Mouse (Mus musculus): Measurements from ENCODE around the gene Stpg1.

Gene Stpg1

GRCm38 (mm10) chr4:135548521-135549077, 54.0 kb downstream of the Stpg1 start:
- in situ Hi-C loops (cut with MboI) = no loop called here

DNA sequence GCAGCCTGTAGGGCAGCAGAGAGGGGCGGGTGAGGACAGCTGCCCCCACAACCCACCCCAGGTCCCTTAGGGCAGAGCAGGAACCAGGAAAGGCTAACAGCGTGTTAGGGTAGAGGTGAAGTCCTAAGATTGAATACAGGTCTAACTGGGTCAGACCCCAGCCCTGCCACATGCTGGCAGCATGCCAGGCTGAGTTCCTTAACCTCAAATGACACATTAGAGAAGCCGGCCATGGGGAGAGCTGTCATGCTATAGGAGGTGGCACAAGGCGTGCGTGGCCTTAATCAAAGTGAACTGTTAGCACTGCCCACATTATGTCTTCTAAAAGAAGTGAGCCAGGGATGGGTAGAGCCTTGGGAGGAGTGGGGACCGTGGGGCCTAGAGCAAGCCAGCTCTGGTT, 54.7 kb downstream of the Stpg1 start:
- in situ Hi-C loops (cut with MboI) = no loop called here

GRCm38 (mm10) chr4:135563794-135564193, 69.2 kb downstream of the Stpg1 start:
- in situ Hi-C loops (cut with MboI) = no loop called here

DNA sequence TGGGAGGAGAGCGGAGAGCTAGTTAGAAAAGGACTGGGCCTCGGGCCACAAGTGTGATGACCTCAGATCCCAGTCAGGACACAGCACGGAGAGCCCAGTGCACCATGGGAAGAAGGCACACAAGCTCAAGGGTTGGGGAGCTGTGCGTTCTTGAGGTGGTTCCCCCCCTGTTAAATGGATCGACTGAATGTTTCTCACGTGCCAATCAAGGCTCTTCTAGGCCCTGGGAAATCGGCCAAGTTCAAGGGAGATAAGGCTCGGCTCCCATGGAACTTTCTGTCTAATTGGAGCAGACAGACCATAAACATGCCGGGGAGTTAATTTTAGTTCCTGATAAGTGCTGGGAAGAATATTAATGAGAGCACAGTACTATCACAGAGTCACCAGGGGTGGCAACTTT, 70.8 kb downstream of the Stpg1 start:
- in situ Hi-C loops (cut with MboI) = no loop called here

DNA sequence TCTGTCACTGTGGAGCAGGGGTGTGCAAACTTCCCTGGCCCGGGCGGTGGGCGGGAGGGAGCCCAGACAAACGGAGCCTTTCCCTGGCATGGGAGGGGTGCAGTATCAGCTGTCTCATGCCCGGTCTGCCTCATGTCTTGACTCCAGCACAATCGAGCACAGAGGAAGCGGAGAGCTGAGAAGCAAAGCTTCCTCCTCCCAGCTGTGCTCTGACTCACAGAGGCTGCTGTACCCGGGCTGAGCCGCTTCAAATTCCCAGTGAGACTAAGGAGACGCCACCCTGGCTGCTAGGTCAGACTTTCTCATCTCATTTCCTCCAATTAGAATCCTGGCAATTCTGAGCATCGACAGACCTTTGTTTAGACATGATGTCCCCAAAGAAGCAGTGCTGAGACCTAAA, 72.5 kb downstream of the Stpg1 start:
- in situ Hi-C loops (cut with MboI) = no loop called here

GRCm38 (mm10) chr4:135567484-135567883, 72.9 kb downstream of the Stpg1 start:
- in situ Hi-C loops (cut with MboI) = no loop called here

GRCm38 (mm10) chr4:135569201-135569600, 74.6 kb downstream of the Stpg1 start:
- in situ Hi-C loops (cut with MboI) = no loop called here

- in situ Hi-C loops (cut with MboI) = no loop called here
These were observed 75.8 kb downstream of the Stpg1 start for GRCm38 (mm10) chr4:135570152-135571036.

DNA sequence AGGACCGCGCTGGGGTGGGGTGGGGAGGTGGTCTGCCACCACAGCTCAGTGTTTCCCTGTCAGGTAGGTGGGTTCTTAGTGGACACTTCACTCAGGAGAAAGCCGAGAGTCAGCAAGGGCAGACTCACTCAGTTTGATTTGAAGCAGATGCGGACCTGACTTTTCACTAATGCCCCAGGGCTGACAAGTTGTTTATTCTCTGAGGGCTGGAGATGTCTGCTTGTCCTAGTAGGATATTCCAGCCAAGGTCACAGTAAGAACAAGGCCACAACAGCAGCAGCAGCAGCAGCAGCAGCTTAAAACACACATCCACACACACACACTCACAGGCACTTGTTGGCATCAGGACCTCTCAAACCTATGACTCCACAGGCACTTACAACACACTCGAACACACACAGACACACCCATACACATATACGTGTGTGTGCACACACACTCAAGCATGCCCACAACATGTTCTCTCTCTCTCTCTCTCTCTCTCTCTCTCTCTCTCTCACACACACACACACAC, 76.5 kb downstream of the Stpg1 start:
- in situ Hi-C loops (cut with MboI) = no loop called here

DNA sequence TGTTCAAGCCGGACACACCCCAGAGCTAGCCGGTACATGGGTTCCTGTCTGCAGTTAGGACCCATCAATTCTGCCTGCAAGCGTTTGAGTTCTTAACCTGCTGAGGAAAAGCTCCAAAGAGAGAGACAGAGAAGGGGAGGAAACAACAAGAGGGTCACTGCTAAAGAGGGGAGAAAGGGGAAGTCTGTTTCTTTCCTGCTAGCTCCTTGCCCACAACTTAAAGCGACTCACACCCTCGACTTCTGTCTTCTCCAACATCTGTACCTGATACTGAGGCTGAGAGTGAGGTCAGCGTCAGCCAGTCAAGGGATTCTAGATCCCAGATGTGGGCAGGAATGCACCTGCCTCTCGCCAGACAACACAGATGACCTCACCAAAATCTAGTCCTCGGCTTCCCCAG, 77.7 kb downstream of the Stpg1 start:
- in situ Hi-C loops (cut with MboI) = no loop called here

DNA sequence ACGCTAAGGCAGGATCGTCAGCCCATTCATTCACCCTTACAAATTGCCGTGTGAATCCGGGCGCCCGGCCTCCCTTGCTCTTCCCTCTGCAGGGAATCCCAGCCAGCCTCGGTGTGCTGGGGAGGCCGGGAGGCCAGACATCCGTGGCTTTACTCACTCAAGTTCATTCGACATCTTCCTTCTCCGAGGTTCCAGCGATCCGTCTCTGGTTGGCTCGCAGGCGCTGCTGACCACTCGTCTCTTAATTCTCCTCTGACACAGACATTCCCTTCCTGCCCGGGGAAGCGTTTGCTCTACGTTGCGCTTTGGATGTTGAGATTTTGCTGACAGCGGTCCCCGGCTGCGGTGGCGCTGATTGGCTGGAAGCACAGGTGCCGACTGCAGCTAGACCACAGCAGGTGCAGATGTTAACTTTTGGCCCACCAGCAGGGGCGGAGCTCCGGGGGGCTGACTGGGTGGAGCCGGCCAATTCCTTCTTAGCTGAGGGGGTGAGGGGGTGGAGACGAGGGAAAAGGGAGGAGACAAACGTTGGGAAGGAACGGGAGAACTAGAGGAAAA, 78.7 kb downstream of the Stpg1 start, which contains the start of gene Grhl3:
TSS of gene Grhl3 (minus strand) at position 380 of the 558 bp plus-strand sequence.
- in situ Hi-C loops (cut with MboI) = no loop called here

DNA sequence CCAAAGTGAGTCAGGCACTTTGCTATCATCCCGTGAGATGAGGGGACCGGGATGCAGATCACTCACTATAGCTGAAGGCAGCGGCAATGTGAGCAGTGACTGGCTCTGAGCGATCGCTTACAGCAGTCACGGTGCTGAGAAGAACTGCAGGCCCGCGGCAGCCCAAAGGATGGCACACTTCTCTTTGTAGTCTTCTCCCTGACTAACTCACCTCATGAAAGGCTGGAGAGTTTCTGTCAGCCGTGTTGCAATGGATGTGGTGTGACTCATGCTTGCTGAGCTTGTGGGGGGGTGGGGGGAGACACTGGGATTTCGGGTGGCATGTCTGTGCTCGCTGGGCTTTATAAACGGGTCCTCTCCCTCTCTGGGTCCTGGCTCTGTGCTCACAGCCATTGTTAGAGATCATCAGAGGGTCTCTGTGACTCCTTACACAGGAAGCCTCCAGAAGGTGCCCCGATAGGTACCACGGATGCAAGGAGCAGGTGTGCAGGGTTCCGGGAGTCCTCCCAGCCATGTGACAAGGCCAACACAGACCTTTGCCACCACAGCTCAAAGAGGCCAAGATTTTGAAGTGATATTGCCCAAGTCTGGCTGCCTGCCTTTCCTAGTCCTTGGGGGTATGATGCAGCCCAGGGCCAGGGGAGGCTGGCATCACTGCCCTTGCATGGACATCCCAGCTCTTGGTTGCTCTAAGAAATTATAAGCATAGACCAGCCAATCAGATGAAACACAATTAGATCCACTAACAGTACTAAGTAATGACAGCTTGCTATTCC, 81.0 kb downstream of the Stpg1 start:
- in situ Hi-C loops (cut with MboI) = no loop called here

GRCm38 (mm10) chr4:135578490-135578889, 83.9 kb downstream of the Stpg1 start:
- in situ Hi-C loops (cut with MboI) = no loop called here

GRCm38 (mm10) chr4:135579695-135580094, 85.1 kb downstream of the Stpg1 start:
- in situ Hi-C loops (cut with MboI) = no loop called here

DNA sequence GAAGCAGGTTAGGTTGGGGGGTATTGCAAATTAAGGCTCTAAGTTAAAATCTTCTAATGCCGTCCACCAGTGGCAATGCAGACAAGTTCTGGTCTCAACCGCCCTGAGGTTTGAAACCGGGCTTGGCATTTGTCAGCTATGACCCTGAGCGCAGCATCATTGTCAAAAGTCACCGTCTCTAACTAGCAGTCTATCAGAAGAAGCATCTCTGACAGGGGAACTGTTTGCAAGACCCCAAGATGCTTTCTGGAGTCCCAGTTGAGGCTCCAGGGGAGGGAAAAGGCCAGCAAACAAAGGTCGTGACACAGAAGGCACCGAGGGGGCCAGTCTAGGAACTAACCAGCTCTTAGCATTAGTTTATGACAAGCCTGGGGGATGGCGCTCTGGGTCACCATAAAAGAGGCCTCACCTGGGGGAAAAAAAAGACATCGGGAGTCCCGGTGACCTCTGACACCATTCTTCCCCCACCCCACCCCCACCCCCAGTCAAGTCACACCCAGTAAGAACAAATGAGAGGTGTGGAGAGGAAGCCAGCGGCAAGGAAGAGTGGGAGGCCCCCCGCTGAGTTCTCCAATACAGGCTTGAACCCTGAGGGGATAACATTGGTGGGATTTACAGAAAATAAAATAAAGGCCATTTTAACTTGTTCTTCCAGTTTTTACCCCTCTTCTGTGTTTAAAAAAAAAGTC, 86.8 kb downstream of the Stpg1 start:
- in situ Hi-C loops (cut with MboI) = no loop called here

GRCm38 (mm10) chr4:135584838-135585237, 90.2 kb downstream of the Stpg1 start:
- in situ Hi-C loops (cut with MboI) = no loop called here

All from mature B cell (primary cell).